In genomic region chr1:55053005-55053404, GRCm38 (mm10) we compare ENCODE assay signal across 8 mouse cellular contexts. TPM values are rescaled to one million over a fixed set of nuclear protein-coding genes. Genes with fewer than 3 reads are reported as not detected.
DNase-seq lines count a peak whose midpoint lies in the region; ATAC-seq and TF ChIP-seq lines count a peak whose summit lies in the region.

No protein-coding gene starts in this region.

- no peak for TF ChIP-seq EP300 in heart, adult 2 months (IDR thresholded peaks at IDR 0.05; ENCODE audit: insufficient read depth, low read depth, low read length)

- H3K36me3 ChIP-seq in heart, adult 2 months (ENCODE audit: control insufficient read depth, insufficient read depth, low read length): peaks cover 39% of the 10 kb centered on the region
- no peaks in the 10 kb centered on the region for H3K36me3 ChIP-seq in forebrain, embryonic 11.5 days (ENCODE audit: control insufficient read depth, insufficient read depth, low read length)
- H3K36me3 ChIP-seq in hindbrain, embryonic 15.5 days: no peaks in the 10 kb centered on the region
- H3K36me3 ChIP-seq in liver, embryonic 13.5 days: peaks cover 10% of the 10 kb centered on the region; the same call in 1 of the 2 replicates

- peaks cover 10% of the 10 kb centered on the region for H3K79me2 ChIP-seq in heart, adult 2 months (replicated peaks; ENCODE audit: control insufficient read depth, insufficient read depth, low read length)

- intact Hi-C loops in heart, adult 2 months (cut with DNase I): loop anchor here (1.0 to 5.0 kb wide), 3 partner anchors 26 to 79 kb away; partner anchors contain the start of genes Mob4 and Sf3b1

- H3K9me3 ChIP-seq in forebrain, embryonic 11.5 days (ENCODE audit: control insufficient read depth, low read length): no peaks in the 10 kb centered on the region
- no peaks in the 10 kb centered on the region for H3K9me3 ChIP-seq in hindbrain, embryonic 15.5 days
- no peaks in the 10 kb centered on the region; the same call in 1 of the 2 replicates for H3K9me3 ChIP-seq in liver, embryonic 13.5 days (replicated peaks)

- peak overlapping the region; percentile 67 for H3K4me2 ChIP-seq in forebrain, embryonic 11.5 days (ENCODE audit: low read depth, low read length, severe bottlenecking)
- H3K4me2 ChIP-seq in hindbrain, embryonic 15.5 days: peak overlapping the region; percentile 95
- peak overlapping the region; percentile 81 for H3K4me2 ChIP-seq in liver, embryonic 13.5 days

- peak in 1 of 2 experiments; percentile 90 for DNase-seq in heart, adult 2 months
- no peak for DNase-seq in heart, adult 11 months
- peak; percentile 73 for DNase-seq in adipocyte (ENCODE audit: low spot score)
- DNase-seq in forebrain, embryonic 11.5 days (ENCODE audit: low spot score): no peak
- peak; percentile 82 for DNase-seq in liver, embryonic 13.5 days
- peak; percentile 69 for DNase-seq in naive thymus-derived CD4-positive, alpha-beta T cell, adult 2 months (ENCODE audit: low read depth)
- DNase-seq in cerebellum, adult 11 months: no peak

- TF ChIP-seq CTCF in heart, adult 2 months (IDR thresholded peaks at IDR 0.05): peak; percentile 50

- H3K4me3 ChIP-seq in heart, adult 2 months: peak overlapping the region; percentile 97
- peak overlapping the region; percentile 89 for H3K4me3 ChIP-seq in forebrain, embryonic 11.5 days (ENCODE audit: low read depth, low read length)
- peak overlapping the region; percentile 86 for H3K4me3 ChIP-seq in hindbrain, embryonic 15.5 days
- peak overlapping the region; percentile 78 for H3K4me3 ChIP-seq in liver, embryonic 13.5 days (replicated peaks)

- 0 out of 2 replicates have a peak, but pooled peaks have one; percentile 58 for ATAC-seq in forebrain, embryonic 11.5 days (replicated peaks; ENCODE audit: low FRiP score)
- no peak; the same call in 1 of the 2 replicates for ATAC-seq in hindbrain, embryonic 15.5 days (ENCODE audit: low FRiP score, low read depth)
- ATAC-seq in liver, embryonic 13.5 days (ENCODE audit: low read depth): peak; percentile 83

- peak overlapping the region; percentile 99 for H3K27ac ChIP-seq in heart, adult 2 months
- H3K27ac ChIP-seq in forebrain, embryonic 11.5 days (ENCODE audit: low read depth, low read length): peak overlapping the region; percentile 62
- H3K27ac ChIP-seq in hindbrain, embryonic 15.5 days (replicated peaks): peak overlapping the region; percentile 82
- peak overlapping the region; percentile 97 for H3K27ac ChIP-seq in liver, embryonic 13.5 days

- H3K4me1 ChIP-seq in heart, adult 2 months (ENCODE audit: control insufficient read depth, insufficient read depth, low read length): peaks cover 11% of the 10 kb centered on the region
- H3K4me1 ChIP-seq in forebrain, embryonic 11.5 days (replicated peaks; ENCODE audit: control insufficient read depth, insufficient read depth, low read length): peaks cover 10% of the 10 kb centered on the region
- H3K4me1 ChIP-seq in hindbrain, embryonic 15.5 days (replicated peaks): peaks cover 17% of the 10 kb centered on the region
- peaks cover 46% of the 10 kb centered on the region for H3K4me1 ChIP-seq in liver, embryonic 13.5 days (replicated peaks)

- H3K9ac ChIP-seq in heart, adult 2 months (ENCODE audit: low read depth, low read length): peak overlapping the region; percentile 95
- peak overlapping the region; percentile 74 for H3K9ac ChIP-seq in forebrain, embryonic 11.5 days (ENCODE audit: low read length)
- H3K9ac ChIP-seq in hindbrain, embryonic 15.5 days: peak overlapping the region; percentile 69
- peak overlapping the region; percentile 79 for H3K9ac ChIP-seq in liver, embryonic 13.5 days

- no peak for TF ChIP-seq POLR2A in heart, adult 2 months (IDR thresholded peaks at IDR 0.05; ENCODE audit: insufficient read depth, low read depth, low read length)

- under 1% methylated on average over 42 of the region's 42 CpGs for WGBS in heart, adult 2 months
- WGBS in forebrain, embryonic 11.5 days: under 1% methylated on average over 42 of the region's 42 CpGs
- under 1% methylated on average over 42 of the region's 42 CpGs for WGBS in hindbrain, embryonic 15.5 days
- WGBS in liver, embryonic 13.5 days (ENCODE audit: insufficient replicate concordance): under 1% methylated on average over 42 of the region's 42 CpGs

- no peaks in the 10 kb centered on the region for H3K27me3 ChIP-seq in heart, adult 2 months (ENCODE audit: control insufficient read depth, insufficient read depth, low read length)
- H3K27me3 ChIP-seq in forebrain, embryonic 11.5 days (ENCODE audit: control insufficient read depth, insufficient read depth, low read length): no peaks in the 10 kb centered on the region
- 0 out of 2 replicates have a peak, but pooled peaks cover 6% of the 10 kb centered on the region for H3K27me3 ChIP-seq in hindbrain, embryonic 15.5 days
- no peaks in the 10 kb centered on the region for H3K27me3 ChIP-seq in liver, embryonic 13.5 days

RNA-seq across cellular contexts. Expression of gene Coq10b, which starts 0.4 kb away (rescaled TPM):
- 10 to 100 TPM; 26.7 to 64.0 TPM for total RNA-seq in heart, adult 2 months (2021)
- 16.0 and 23.1 TPM in 2 replicates for polyA plus RNA-seq in heart, adult 2 months (2012; rRNA removed)
- polyA plus RNA-seq in forebrain, embryonic 11.5 days (2014; fragmentation: Nextera tagmentation; extraction: Ambion mirVana): 30.9 and 32.9 TPM in 2 replicates
- 29.2 and 30.1 TPM in 2 replicates for polyA plus RNA-seq in hindbrain, embryonic 15.5 days (2015; fragmentation: Nextera tagmentation; extraction: Ambion mirVana)
- 17.6 and 20.6 TPM in 2 replicates for polyA plus RNA-seq in liver, embryonic 13.5 days (2015; fragmentation: Nextera tagmentation; extraction: Ambion mirVana)

RNA-seq across cellular contexts. Expression of gene Sf3b1, which starts 25.7 kb away (rescaled TPM):
- total RNA-seq in heart, adult 2 months (2021): 10 to 100 TPM; 64.4 to 74.9 TPM
- 27.9 and 62.8 TPM in 2 replicates for polyA plus RNA-seq in heart, adult 2 months (2012; rRNA removed)
- polyA plus RNA-seq in forebrain, embryonic 11.5 days (2014; fragmentation: Nextera tagmentation; extraction: Ambion mirVana): 327 and 360 TPM in 2 replicates
- 257 and 272 TPM in 2 replicates for polyA plus RNA-seq in hindbrain, embryonic 15.5 days (2015; fragmentation: Nextera tagmentation; extraction: Ambion mirVana)
- 171 and 213 TPM in 2 replicates for polyA plus RNA-seq in liver, embryonic 13.5 days (2015; fragmentation: Nextera tagmentation; extraction: Ambion mirVana)

RNA-seq across cellular contexts. Expression of gene Hspe1, which starts 34.9 kb away (rescaled TPM):
- total RNA-seq in heart, adult 2 months (2021): 100 to 1,000 TPM; 153 to 180 TPM
- polyA plus RNA-seq in heart, adult 2 months (2012; rRNA removed): 44.5 and 69.3 TPM in 2 replicates
- polyA plus RNA-seq in forebrain, embryonic 11.5 days (2014; fragmentation: Nextera tagmentation; extraction: Ambion mirVana): 434 and 507 TPM in 2 replicates
- 240 and 257 TPM in 2 replicates for polyA plus RNA-seq in hindbrain, embryonic 15.5 days (2015; fragmentation: Nextera tagmentation; extraction: Ambion mirVana)
- 600 and 712 TPM in 2 replicates for polyA plus RNA-seq in liver, embryonic 13.5 days (2015; fragmentation: Nextera tagmentation; extraction: Ambion mirVana)

RNA-seq across cellular contexts. Expression of gene Hspd1, which starts 35.0 kb away (rescaled TPM):
- total RNA-seq in heart, adult 2 months (2021): 100 to 1,000 TPM; 373 to 383 TPM
- polyA plus RNA-seq in heart, adult 2 months (2012; rRNA removed): 68.5 and 143 TPM in 2 replicates
- polyA plus RNA-seq in forebrain, embryonic 11.5 days (2014; fragmentation: Nextera tagmentation; extraction: Ambion mirVana): 401 and 416 TPM in 2 replicates
- 272 and 273 TPM in 2 replicates for polyA plus RNA-seq in hindbrain, embryonic 15.5 days (2015; fragmentation: Nextera tagmentation; extraction: Ambion mirVana)
- 478 and 596 TPM in 2 replicates for polyA plus RNA-seq in liver, embryonic 13.5 days (2015; fragmentation: Nextera tagmentation; extraction: Ambion mirVana)

Comparison
In these comparisons a context has a peak if more than half of its experiments do, and no peak if none do; other contexts are left out.
1. DNase-seq: peak in adipocyte (single experiment), liver, embryonic 13.5 days (single experiment) and naive thymus-derived CD4-positive, alpha-beta T cell, adult 2 months (single experiment); none in heart, adult 11 months (single experiment), forebrain, embryonic 11.5 days (single experiment) and cerebellum, adult 11 months (single experiment).
2. Peak in every context shown above with its lines, with median percentiles within 50 percentile points of each other: H3K27ac ChIP-seq, H3K4me3 ChIP-seq, H3K9ac ChIP-seq and H3K4me2 ChIP-seq.